Mouse (Mus musculus) embryonic facial prominence, embryonic 14.5 days (tissue): ENCODE data around the gene Cdkn2c. TPM values are rescaled to one million over a fixed set of nuclear protein-coding genes. Genes with fewer than 3 reads are reported as not detected.

Experiments used
- ATAC-seq: fragments of 200-750 bp; cut with Nextera tagmentation; 2 replicates; pipeline ENCODE4 v1.8.0; 2017; ENCODE audit warnings: low read depth, moderate number of reproducible peaks, moderate TSS enrichment
- DNase-seq: peaks from one replicate; pipeline ENCODE4 v3.0.0-alpha.2; 2015; ENCODE audit warnings: low spot score
- H3K27ac ChIP-seq: fragments of 300-500 bp; sonication (generic); replicated peaks from 2 replicates; pipeline ENCODE4 v1.5.1; 2014; ENCODE audit warnings: low read depth, mild to moderate bottlenecking, low read length, moderate library complexity
- H3K27me3 ChIP-seq: fragments of 300-500 bp; sonication (generic); replicated peaks from 2 replicates; pipeline ENCODE4 v1.6.1; 2014; ENCODE audit warnings: low read length; ENCODE audit not compliant: control insufficient read depth, insufficient read depth
- H3K36me3 ChIP-seq: fragments of 300-500 bp; sonication (generic); 2 replicates; pipeline ENCODE4 v1.6.1; 2014; ENCODE audit warnings: low read length, mixed read lengths; ENCODE audit not compliant: control insufficient read depth, insufficient read depth
- H3K4me1 ChIP-seq: fragments of 300-500 bp; sonication (generic); 2 replicates; pipeline ENCODE4 v1.6.1; 2014; ENCODE audit warnings: antibody characterized with exemption, low read length; ENCODE audit not compliant: control insufficient read depth, insufficient read depth
- H3K4me2 ChIP-seq: fragments of 300-500 bp; sonication (generic); 2 replicates; pipeline ENCODE4 v1.6.1; 2014; ENCODE audit warnings: low read depth, mild to moderate bottlenecking, low read length, moderate library complexity, mixed read lengths
- H3K4me3 ChIP-seq: fragments of 300-500 bp; sonication (generic); 2 replicates; pipeline ENCODE4 v1.5.1; 2014; ENCODE audit warnings: low read depth, mild to moderate bottlenecking, low read length
- H3K9ac ChIP-seq: fragments of 300-500 bp; sonication (generic); 2 replicates; pipeline ENCODE4 v1.6.1; 2014; ENCODE audit warnings: low read depth, mild to moderate bottlenecking, low read length, moderate library complexity, mixed read lengths
- H3K9me3 ChIP-seq: fragments of 300-500 bp; sonication (generic); 2 replicates; pipeline ENCODE4 v1.6.1; 2016; ENCODE audit warnings: low read length; ENCODE audit not compliant: control insufficient read depth
- whole genome bisulfite sequencing: fragments of 180-500 bp; shearing (Covaris S2); extraction: QIAGEN DNeasy Blood & Tissue Kit; methylation state at CpG from one replicate; pipeline ENCODE4 v1.1.7; 2014; 5-methylcytosine and 5-hydroxymethylcytosine counted together
- polyA plus RNA-seq: library from polyadenylated mRNA; unstranded; fragments of >200 nt; fragmentation: Nextera tagmentation; extraction: Ambion mirVana; gene quantifications from 2 replicates; pipeline ENCODE4 v1.2.1, GENCODE M21; 2014

Gene Cdkn2c
- polyA plus RNA-seq, 1 experiment from 2014 or later, result 15.8 TPM

DNA sequence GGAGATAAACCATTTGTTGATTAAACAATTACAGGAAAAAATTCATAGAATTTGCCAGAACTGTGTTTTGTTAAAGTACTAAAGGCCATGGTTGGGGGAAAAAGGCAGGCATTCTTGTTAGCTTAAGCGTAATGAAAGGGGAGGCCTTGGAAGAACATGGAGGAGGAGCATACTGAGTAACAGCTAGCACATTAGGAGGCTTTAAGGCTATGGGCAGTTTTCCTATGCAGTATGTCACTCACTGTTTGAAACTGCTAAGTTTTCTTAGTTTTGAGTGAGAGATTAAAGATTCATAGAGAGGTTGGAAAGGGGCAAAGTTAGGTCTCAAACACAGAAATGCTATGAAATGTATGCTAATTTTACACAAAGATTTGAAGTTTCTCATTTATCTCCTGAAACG, 7.1 kb upstream of the Cdkn2c start:
- H3K27ac ChIP-seq, result no peak overlapping the region
- no peak overlapping the region for H3K4me3 ChIP-seq
- DNase-seq, result no peak
- H3K4me1 ChIP-seq, result 0 out of 2 replicates have a peak, but pooled peaks cover 4% of the 10 kb centered on the region
- no peak overlapping the region for H3K4me2 ChIP-seq
- no peaks in the 10 kb centered on the region for H3K9me3 ChIP-seq
- no peak for ATAC-seq
- WGBS, result 78% methylated on average over 2 of the region's 2 CpGs
- no peaks in the 10 kb centered on the region for H3K27me3 ChIP-seq
- H3K9ac ChIP-seq, result no peak overlapping the region
- H3K36me3 ChIP-seq, result no peaks in the 10 kb centered on the region

DNA sequence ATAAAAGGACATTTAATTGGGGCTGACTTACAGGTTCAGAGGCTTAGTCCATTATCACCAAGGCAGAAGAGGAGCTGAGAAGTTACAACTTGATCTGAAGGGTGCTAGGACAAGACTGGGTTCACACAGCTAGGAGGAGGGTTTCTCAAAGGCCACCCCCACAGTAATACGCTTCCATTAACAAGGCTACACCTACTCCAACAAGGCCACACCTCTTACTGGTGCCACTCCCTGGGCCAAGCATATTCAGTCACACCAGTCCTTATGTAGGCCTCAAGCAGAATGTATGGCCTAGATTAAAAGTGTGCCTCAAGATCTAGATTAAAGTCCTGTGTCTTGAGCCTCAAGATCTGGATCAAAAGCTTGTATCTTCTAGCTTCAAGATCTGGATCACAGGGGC, 5.0 kb upstream of the Cdkn2c start:
- Histone ChIP-seq H3K4me2 (no peak overlapping the region), H3K4me3 (no peak overlapping the region), H3K27me3 (no peaks in the 10 kb centered on the region), H3K9ac (no peak overlapping the region), H3K36me3 (no peaks in the 10 kb centered on the region), H3K4me1 (no peaks in the 10 kb centered on the region), H3K9me3 (no peaks in the 10 kb centered on the region), H3K27ac (no peak overlapping the region)
- 71% methylated on average over 1 of the region's 1 CpGs for WGBS
- ATAC-seq, result no peak
- no peak for DNase-seq

- no peak overlapping the region for H3K4me2 ChIP-seq
- H3K4me3 ChIP-seq, result no peak overlapping the region
- H3K9ac ChIP-seq, result no peak overlapping the region
- no peaks in the 10 kb centered on the region for H3K4me1 ChIP-seq
- no peak overlapping the region for H3K27ac ChIP-seq
- DNase-seq (peak; percentile 33), ATAC-seq (no peak)
- H3K9me3 ChIP-seq, result no peaks in the 10 kb centered on the region
- WGBS, result 61% methylated on average over 2 of the region's 2 CpGs
- no peaks in the 10 kb centered on the region for H3K36me3 ChIP-seq
- H3K27me3 ChIP-seq, result no peaks in the 10 kb centered on the region
Measured at GRCm38 (mm10) chr4:109670213-109670612, 3.2 kb upstream of the Cdkn2c start.

DNA sequence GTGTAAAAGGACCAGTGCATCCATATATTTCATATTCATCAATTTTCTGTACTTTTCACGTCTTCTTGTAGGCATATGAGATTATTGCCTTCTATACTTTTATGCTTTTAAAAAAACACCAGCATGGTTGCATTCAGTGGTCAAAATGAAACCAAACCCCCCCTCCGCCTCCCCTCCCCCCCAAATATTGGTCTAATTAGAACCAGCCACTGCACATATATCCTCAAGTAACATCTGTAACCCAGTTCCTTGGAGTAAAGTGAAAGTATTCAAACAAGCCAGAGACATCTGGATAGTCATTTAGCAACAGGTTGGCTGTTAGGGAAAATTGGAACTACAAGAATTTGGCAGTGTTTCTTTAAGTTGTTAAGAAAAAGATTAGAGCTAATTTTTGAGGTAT, 529 bp upstream of the Cdkn2c start:
- Histone ChIP-seq H3K4me2 (peak overlapping the region; percentile 97), H3K4me1 (no peaks in the 10 kb centered on the region), H3K9me3 (no peaks in the 10 kb centered on the region), H3K9ac (peak overlapping the region; percentile 92), H3K36me3 (no peaks in the 10 kb centered on the region), H3K4me3 (peak overlapping the region; percentile 65), H3K27ac (no peak overlapping the region), H3K27me3 (peaks cover 16% of the 10 kb centered on the region)
- no peak for DNase-seq
- ATAC-seq, result no peak
- 38% methylated on average over 2 of the region's 2 CpGs for WGBS

- H3K4me2 ChIP-seq, result peak overlapping the region; percentile 97
- peak overlapping the region; percentile 92 for H3K9ac ChIP-seq
- H3K36me3 ChIP-seq, result no peaks in the 10 kb centered on the region
- H3K27ac ChIP-seq, result peak overlapping the region; percentile 92
- peak; percentile 29 for DNase-seq
- H3K9me3 ChIP-seq, result no peaks in the 10 kb centered on the region
- 0% methylated on average over 27 of the region's 49 CpGs for WGBS
- H3K27me3 ChIP-seq, result peaks cover 29% of the 10 kb centered on the region
- H3K4me1 ChIP-seq, result no peaks in the 10 kb centered on the region
- H3K4me3 ChIP-seq, result peak overlapping the region; percentile 65
- ATAC-seq, result peak; percentile 35
Measured at GRCm38 (mm10) chr4:109665982-109666460, 968 bp downstream of the Cdkn2c start.

GRCm38 (mm10) chr4:109665101-109665981, 1.6 kb downstream of the Cdkn2c start:
- Histone ChIP-seq H3K9me3 (no peaks in the 10 kb centered on the region), H3K4me2 (peak overlapping the region; percentile 97), H3K36me3 (no peaks in the 10 kb centered on the region), H3K27ac (peak overlapping the region; percentile 92; the same call in 1 of the 2 replicates), H3K4me3 (peak overlapping the region; percentile 65), H3K27me3 (peaks cover 35% of the 10 kb centered on the region), H3K9ac (peak overlapping the region; percentile 92), H3K4me1 (no peaks in the 10 kb centered on the region)
- under 1% methylated on average over 40 of the region's 49 CpGs for WGBS
- peak; percentile 44; the same call in 1 of the 2 replicates for ATAC-seq
- peak; percentile 85 for DNase-seq

DNA sequence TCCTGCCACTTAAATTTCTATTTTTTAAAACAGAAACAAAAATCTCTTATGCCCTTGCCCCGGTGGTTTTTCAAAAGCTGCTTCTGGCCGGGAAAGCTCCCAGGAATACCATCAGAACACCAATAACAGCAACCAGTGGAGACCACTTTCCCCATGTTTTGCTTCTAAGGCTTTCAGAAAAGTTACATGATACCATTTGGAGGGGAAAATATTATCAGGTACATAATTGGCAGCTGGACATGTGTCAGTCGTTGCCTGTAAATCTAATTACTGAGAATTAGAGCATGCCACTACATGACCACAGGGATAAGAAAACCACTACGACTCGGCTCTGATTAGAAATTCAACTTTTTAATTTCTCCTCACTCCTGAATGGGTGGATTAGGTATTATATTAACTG, 2.9 kb downstream of the Cdkn2c start:
- WGBS, result 7% methylated on average over 5 of the region's 5 CpGs
- peak overlapping the region; percentile 65 for H3K4me3 ChIP-seq
- no peak for DNase-seq

GRCm38 (mm10) chr4:109662271-109662670, 4.7 kb downstream of the Cdkn2c start:
- Histone ChIP-seq H3K36me3 (no peaks in the 10 kb centered on the region), H3K27ac (no peak overlapping the region), H3K9me3 (no peaks in the 10 kb centered on the region), H3K4me3 (no peak overlapping the region), H3K9ac (no peak overlapping the region), H3K27me3 (peaks cover 64% of the 10 kb centered on the region), H3K4me1 (peaks cover 3% of the 10 kb centered on the region), H3K4me2 (no peak overlapping the region)
- DNase-seq (no peak), ATAC-seq (no peak)
- WGBS, result 14% methylated on average over 5 of the region's 5 CpGs

More for the DNA sequence above, 2.9 kb downstream of the Cdkn2c start:
- Histone ChIP-seq H3K36me3 (no peaks in the 10 kb centered on the region), H3K9ac (no peak overlapping the region), H3K27ac (no peak overlapping the region), H3K9me3 (no peaks in the 10 kb centered on the region), H3K27me3 (peaks cover 45% of the 10 kb centered on the region), H3K4me1 (no peaks in the 10 kb centered on the region), H3K4me2 (peak overlapping the region; percentile 97)
- no peak for ATAC-seq
